Mouse (Mus musculus) hindlimb bud, embryonic 11.5 days (tissue): Measurements from ENCODE around the gene Tssk4.
A peak's percentile ranks its signal among the peaks of the same experiment; 100 is the strongest.

Source experiments
- DNase-seq: peaks from one replicate; pipeline ENCODE4 v3.0.0-alpha.2; 2012; ENCODE audit warnings: low read depth, low spot score; ENCODE audit errors: extremely low spot score

Gene Tssk4

DNA sequence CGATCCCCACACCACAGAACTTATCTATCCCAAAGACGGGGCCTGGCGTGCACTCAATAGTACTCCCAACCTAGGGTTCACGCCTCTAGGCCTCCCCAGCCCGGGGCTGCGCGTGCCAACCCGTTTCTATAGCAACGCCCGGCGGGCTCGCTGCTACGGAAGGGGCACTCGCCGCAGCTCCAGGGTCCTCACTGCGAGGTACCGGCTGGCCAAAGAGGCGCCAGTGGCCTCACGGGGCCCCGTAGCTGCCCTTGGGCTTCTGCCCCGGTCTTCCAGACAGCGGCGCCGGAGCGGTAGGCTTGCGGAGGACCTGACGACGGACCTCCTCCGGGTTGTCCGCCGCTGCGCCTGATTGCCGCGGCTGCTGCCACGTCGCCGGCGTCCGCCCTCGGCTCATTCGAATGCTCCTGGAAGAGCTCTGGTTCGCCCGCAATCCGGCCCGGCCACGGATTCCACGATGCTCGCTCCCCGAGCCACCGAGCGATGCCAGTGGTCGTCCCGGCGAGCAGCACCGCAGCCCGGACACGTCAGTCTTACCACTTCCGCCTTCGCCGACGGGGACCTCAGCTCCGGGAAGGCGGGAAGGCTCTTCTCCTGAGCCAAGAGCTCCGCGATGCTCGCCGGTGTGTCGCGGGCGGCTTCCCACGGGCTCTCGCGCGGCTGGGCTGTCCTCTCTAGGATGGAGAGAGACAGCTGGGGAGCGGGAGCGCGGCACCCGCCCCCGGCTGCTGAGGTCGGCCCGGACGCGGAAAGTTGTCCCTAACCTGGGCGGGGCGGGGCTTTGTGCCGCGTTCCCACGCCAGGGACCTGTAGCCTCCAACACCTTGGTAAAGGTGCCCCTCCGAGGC lies 6.7 kb upstream of the Tssk4 start, which contains the start of gene Tm9sf1:
Tm9sf1 (minus strand) TSS at position 747 of the 848 bp plus-strand sequence.
- no peak for DNase-seq

DNA sequence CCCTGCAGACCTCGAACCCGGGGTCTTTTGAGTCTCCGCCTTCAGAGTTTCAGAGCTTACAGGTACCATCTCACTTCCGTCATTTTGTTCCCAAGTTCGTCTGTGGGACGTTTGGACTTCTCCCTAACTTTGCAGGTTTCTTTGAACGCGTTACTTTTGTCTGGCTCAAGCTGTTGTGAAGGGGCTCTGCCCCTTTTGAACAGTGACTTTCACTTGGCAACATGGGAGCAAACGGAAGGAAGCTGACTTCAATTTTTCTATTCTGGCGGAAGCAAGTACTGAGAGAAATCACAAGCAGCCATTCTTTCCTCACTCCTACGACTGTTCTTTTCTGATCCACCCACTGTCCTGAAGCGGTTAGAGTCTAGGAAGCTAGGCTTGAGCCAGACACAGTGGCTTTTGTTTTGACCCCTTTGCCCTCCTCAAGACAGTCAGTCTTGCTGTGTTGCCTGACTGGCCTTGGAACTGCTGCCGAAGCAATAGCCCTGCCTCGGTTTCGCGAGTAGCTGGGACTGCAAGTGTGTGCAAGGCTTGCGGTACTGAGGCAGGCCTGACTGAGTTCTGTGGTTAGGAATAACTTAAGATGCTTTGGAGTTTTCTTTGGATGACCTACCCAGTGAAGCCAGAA lies 5.6 kb upstream of the Tssk4 start:
- no peak for DNase-seq

DNA sequence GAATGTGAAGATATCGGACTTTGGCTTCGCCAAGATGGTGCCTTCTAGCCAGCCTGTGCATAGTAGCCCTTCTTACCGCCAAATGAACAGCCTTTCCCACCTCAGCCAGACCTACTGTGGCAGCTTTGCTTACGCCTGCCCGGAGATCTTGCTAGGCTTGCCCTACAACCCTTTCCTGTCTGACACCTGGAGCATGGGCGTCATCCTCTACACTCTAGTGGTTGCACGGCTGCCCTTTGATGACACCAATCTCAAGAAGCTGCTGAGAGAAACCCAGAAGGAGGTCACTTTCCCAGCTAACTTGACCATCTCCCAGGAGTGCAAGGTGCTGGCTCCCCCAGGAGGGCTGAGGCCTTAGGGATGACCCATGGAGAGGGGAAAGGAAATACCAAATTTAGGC lies 1.5 kb downstream of the Tssk4 start:
- DNase-seq: no peak

DNA sequence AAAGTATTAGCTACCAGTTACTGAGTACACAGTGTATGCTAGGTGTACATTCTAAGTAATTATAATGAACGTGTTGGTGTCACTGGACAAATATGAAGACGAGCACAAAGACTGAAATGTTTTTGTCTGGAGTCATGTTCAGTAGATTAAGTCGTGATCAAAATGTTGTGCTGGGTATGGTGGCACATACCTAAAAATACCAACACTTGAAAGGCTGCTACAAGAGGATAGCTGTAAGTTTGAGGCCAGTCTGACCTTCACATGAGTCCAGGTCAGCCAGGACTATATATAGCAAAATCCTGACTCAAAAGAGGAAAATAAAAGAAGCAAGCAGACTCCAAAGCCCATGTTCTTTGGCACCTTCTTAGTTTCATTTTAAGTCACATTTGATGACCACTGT lies 7.0 kb downstream of the Tssk4 start:
- no peak for DNase-seq

DNA sequence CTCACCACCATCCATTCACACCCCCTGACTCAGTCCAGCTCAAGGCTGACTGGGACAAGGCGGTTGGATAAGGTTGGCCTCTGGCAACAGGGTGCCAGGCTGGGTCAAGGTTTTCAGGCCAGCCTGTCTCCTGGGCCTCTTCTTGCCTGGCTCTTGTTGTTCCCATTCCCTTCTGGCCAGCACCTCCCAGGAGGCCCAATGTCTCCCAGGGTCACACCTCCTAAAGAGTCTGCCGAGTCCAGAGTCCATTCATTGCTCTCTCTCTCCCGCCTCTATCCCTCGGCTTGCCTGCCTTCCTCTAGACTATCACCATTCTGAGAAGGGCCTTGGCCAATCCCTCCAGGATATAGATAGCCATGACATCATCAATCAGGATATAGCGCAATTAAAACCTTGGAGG lies 8.0 kb downstream of the Tssk4 start:
- DNase-seq: no peak

DNA sequence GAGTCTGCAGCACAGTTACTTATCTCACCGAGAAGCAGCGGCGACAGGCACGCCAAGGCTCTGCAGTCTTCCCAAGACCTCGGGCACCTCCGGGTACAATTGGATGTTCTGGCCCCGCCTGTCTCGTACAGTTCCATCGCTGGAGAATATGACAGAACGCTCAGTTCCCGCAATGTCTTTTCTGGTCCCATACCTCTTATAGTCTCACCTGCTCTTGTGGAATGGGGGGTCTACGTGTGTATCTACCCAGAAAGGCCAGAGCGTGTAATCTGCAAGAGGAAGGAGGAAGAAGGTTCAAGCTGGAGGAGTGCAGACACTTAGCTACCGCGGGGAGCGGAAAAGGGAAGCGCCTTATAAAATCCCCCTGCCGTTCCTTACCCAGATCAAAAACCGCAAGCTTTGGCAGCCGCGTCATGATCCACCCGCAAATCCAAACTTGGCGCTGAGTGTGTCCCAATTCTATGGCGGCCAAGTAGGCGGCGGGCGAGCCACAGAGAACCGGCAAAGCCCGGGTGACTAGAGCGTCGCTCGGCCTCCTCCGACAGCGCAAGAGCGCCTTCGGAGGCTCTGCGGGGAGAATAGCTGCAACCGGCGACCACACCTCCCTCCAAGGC lies 10.1 kb downstream of the Tssk4 start, which contains the start of gene Mdp1:
Mdp1 (minus strand) TSS at position 549 of the 614 bp plus-strand sequence.
- no peak for DNase-seq

DNA sequence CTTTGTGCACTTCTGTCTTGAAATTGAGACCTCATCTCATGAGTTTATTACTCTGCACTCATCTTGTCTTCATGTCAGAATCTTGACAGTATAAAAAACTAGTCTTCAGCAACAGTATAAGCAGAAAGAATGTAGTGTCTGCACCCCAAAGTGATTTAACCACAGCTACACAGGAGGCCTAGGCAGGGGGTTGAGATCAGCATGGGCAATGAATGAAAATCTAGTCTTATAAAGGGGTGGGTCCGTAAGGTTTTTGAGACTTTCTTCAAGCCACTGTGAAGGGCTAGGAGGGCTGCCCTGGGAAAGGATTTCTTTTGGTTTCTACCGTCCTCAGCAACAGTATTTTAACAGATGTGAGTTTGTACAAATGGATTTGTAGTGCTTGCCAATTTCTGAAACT lies 10.7 kb downstream of the Tssk4 start:
- DNase-seq: no peak

DNA sequence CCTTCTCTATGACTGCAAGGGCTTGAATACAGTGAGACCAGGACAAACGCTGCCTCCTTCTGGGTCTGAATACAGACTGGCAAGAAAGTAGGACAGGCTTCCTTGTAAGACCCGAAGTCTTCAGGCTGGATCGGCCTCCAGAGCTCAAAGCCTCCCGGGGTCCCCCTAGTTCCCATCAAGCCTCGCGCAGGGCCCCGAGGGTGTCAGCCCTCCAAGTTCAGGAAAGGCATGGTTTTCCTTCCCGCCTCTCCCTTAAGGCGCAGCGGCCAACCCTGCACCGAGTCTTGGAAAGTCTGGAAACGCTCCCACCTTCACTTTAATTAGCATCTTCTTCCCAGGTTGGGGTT lies 21.5 kb downstream of the Tssk4 start:
- no peak for DNase-seq

DNA sequence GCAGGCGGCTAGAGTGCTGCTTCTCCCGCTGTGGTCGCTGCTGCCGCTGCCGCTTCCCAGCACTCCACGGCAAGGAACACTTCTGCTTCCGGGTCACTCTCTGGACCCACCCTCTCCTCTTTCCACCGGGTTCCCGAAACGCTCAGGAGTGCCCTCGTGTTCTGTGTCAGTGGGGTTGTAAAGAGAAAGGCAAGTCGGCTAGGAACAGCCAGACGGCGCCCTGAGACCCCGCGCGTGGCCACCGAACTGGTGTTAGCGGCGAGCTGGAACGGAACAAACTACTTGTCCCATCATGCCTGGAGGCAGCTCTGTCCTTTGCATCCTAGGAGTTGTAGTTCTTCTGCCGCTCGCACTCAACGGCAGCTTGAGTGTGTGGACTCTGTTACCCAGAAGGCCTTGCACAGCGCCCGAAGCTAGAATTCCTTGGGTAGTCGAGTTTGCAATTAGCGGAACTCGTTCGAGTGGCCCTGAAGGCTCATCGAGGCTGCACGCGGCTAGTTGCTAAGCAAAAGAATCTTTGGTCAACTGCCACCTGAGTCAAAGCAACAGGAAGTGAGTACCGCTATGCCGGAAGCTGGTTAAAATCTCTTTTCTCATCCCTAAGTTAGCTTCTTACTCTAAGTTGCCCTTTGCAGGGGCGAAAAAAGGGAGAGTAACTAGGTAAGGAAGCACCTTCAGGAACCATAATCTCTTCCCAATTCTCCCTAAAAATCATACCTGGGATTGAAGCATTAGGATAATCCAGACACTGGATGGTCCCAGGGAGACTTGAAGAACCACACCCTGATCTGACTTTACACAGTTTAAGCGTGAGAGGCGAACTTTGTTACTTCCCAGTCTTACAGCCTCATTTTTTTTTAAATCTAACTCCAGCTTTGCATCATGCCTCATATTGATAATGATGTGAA lies 22.1 kb downstream of the Tssk4 start, which contains the start of the genes Gmpr2 and Nedd8:
Gmpr2 (plus strand) TSS at position 109 of the 908 bp plus-strand sequence.
Nedd8 (minus strand) TSS at position 292 of the 908 bp plus-strand sequence.
- DNase-seq: peak; percentile 91

DNA sequence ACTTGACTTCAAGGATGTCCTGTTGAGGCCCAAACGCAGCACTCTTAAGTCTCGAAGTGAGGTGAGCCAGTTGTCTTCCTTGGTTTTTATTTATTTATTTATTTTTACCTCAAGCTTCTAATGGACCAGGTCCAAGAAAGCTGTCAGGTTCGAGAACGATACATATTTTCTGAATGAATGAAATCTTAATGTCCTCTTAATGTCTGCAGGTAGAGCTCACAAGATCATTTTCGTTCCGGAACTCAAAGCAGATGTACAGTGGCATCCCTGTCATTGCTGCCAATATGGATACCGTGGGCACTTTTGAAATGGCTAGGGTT lies 22.7 kb downstream of the Tssk4 start:
- no peak for DNase-seq

DNA sequence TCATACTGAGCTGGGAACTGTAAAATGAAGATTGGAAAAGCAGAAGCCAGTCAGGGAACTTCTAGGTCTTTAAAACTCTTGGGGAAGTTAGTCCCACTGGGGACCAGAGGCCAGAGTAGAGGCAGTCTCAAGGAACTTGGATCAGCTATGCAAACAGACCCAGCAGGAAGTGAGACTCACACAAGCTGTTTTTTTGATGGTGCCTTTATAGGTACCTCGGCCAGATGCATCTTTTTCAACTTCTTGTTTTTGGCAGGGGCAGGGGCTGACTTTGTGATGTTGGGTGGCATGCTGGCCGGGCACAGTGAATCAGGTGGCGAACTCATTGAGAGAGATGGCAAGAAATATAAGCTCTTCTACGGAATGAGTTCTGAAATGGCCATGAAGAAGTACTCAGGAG lies 27.6 kb downstream of the Tssk4 start:
- no peak for DNase-seq

DNA sequence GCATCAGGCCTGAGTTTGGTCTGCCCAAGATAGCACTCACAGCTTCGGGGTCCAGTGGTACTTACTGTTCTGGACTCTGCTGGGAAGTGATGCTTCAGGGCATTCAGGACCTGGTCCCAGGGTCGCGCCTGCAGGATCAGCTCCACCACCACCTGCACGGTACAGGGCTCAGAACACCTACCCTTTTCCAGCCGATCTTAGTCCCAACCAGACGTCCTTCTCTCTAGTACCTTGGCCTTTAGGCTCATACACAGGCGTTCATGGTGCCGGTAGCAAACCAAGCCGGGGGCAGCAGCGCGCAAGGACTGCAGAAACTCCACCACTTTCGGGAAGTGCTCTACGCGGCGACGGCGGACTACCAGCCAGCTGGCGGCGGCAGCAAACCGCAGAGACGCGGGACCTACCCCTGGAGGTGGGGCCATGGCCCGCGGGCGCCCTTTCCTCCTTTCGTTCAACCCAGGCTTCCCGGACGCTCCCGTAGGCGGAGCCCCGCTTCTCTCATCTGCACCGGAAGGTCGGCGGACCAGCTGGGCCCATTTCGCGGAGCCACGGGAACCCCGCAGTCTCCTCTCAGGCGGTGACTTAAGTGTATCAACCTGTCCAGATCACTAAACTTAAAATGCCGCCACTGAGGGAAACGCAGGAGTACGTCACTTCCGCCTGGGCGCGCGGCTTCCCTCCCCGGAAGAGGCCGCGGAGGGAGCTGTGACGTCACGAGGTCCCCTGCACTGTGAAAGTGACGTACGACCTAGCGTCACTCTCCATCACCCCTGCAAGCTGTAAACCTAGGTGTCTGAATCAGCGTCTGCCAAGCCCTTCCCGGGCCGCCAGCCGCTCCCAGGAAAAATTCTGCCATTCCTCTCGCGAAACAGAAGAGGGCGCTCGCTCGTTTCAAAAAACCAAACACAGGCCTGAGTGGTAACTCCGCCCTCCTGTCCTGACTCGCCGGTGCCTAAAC lies 31.5 kb downstream of the Tssk4 start, which contains the start of gene Tinf2:
Tinf2 (minus strand) TSS at position 661 of the 958 bp plus-strand sequence.
- peak; percentile 94 for DNase-seq

DNA sequence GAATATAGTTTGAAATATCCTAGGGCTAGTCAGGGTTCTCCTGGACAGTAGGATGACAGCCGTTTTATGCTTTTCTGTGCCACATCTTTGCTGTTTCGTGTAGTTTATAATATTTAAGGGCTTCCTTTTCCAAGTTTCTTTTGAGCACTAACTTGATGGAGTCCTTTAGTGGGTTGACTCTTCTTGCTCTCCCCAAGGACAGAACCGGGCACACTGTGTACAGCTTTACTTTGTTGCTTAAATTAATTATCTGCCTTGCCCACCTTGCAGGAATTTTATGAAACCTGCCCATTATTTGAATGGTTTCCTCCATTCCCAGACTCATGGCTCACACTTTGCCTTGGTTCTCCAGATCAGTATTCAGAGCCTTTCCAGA lies 32.1 kb downstream of the Tssk4 start:
- no peak for DNase-seq

DNA sequence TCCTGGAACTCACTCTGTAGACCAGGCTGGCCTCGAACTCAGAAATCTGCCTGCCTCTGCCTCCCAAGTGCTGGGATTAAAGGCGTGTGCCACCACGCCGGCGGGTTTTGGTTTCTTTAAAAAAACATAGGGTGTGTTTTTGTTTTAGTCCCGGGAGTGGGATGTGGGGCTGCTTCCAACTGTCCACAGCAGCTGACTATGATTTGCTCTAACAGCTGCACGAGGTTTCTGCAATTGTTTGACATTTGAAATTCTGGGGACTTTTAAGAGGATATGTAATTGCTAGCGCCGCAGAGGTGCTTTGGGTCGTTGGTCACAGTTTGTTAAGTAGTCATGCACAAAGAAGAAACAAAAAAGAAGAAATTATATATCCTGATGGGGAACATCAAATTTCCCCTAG lies 39.4 kb downstream of the Tssk4 start:
- no peak for DNase-seq

DNA sequence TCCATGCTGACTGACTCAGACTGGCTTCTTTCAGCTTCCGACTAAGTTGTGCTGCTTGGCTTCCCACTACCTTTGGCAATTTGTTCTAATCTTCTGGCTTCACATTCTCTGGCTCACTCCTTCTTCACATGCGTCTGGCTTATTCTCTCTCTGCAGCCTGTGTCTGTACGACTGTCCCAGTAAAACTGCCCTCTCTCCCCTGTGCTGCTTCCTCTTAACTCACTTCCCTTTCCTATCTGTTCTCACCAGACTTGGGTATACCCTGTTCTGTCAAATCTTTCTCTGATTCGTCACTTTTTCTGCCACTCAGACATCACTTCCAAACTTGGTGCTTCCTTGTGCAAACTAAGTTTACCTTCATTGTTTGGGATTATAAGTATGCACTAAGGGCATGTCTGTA lies 47.2 kb downstream of the Tssk4 start:
- no peak for DNase-seq

DNA sequence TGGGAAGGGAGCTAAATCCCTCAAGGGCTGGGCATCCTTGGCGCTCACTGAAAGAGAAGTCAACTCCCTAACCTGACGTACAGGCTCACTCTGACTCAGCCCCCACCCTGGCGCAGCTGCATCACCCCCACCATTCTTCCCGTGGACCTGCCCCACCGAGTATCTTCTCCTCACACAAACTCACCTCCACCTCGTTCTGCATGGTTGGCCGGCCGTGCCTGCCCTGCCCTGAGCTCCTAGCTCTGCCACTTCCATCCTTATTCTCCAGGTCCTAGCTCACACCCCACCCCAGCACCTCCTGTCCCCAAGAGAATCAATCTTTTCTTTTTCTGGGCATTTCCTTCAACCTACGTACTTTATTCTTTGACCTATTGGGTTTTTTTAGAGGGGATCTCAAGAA lies 51.1 kb downstream of the Tssk4 start:
- no peak for DNase-seq
